Mouse (Mus musculus): ENCODE results near the gene Lclat1. TPM values are rescaled to one million over a fixed set of nuclear protein-coding genes. Genes with fewer than 3 reads are reported as not detected.

Gene Lclat1
- 1.4 and 4.2 TPM in 2 replicates for total RNA-seq (2015; ENCODE audit: low replicate concordance)
- 2.3 and 4.2 TPM in 2 replicates for total RNA-seq (2017; ENCODE audit: low replicate concordance)

DNA sequence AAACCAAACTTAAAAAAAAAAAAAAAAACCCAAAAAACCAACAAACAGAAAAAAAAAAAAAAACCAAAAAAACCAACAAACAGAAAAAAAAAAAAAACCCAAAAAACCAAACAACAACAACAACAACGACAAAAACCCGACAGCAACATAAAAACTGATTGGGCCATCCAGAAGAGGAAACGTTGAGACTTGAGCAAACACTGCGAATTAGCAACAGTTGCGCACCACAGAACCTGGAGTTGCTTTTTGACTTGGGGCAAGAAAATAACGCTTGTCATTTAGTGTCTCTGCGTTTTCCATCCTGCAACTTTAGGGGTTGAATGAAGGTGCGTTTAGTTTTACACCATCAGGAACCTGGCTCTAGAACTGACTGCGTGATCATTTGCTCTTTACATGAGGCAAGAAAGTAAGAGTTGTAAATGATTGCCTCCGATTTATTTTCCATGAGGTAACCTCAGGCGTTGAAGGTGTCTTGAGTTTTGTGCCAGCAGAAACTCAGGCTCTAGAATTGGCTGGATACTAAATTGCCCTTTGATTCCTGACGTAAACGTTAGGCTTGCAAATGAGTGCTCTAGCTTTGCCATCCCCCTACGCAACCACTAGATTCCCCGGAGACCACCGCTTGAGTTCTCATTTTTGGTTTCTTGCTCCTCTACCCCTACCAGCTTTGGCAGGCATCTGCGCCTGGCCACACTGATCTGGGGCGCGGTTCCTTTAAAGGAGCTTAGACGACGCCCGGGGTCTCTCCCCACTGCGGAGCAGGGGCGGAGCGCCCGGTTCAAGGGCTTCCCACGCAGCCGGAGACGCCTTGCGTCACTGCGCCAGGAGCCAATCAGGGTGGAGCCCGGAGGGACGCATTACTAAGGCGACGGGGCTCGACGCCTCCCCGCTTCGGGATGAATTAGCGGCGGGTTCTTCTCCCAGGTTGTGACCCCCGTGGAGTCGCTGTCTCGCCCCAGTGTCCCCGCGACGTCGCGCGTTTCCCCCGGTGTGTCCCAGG is at the start of gene Lclat1:
Gene Lclat1, plus strand, starts transcription at position 828 of the 1,000 bp plus-strand sequence.
- ATAC-seq (replicated peaks; ENCODE audit: low FRiP score, poor library complexity, severe bottlenecking): peak; percentile 89

DNA sequence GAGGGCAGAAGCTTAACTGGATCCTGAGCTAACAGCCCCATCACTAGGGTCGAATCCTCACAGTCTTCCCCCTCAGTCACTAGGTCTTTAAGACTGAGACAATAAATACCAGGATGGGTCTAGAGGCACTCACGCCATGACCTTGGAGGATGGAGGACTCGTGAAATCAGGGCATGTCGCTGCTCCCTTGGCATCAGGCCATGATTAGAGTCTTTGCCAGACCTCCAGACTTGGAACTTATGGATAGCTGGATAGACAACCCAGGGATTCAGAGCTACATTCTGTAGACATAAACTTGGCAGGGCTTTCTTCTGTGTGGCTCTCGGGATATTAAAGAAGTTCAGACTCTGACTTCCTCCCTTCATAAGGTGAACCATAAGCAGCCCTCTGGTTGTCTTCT is 49.5 kb upstream of the Lclat1 start:
- ATAC-seq (replicated peaks; ENCODE audit: low FRiP score, poor library complexity, severe bottlenecking): no peak

DNA sequence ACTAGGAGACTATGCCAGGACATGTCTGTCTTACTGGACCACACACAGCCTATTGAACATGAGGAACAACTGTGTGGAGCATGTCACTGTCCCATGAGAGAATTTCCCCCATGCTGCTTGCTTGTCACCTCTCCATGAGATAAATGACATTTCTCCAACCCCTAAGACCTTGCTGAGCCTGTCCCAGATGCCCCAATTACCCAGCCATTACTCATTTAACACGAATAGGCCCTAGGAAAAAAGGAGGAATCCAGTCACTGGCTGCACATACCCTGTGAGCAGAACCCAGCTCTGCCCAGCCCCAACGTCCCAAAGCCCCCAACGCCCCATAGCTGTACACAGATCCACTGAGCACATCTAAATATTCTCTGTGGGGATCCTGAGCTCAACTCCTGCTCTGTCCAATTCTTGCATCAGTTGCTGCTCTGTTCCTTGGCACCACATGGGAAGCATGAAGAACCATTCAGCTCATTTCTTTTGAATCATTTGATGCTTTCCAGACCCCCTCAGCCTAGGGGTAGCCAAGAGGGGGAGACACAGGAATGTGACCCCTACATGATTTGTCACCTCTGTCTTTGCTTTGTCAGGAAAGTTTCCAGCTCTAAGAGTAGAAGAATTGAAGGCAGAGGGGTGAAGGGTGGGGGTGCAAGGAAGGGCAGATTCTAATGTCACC is 47.4 kb upstream of the Lclat1 start:
- no peak for ATAC-seq (replicated peaks; ENCODE audit: low FRiP score, poor library complexity, severe bottlenecking)

DNA sequence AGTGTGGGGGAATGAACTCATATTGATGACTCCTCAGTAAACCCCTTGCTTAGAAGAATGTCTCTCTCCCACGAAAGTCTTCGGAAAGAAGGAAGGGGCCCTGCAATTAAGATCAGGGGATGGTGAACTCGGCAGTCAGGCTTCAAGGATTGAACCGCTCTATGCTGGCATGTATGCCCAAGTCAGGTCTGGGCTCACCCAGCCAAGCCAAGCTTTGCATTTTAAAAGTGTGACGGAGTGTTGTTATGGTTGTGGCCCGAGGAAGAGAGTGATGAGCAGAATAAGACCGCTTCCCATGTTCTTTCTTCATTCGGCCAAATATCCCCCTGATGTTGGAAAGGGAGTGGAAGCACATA is 46.9 kb upstream of the Lclat1 start:
- ATAC-seq (replicated peaks; ENCODE audit: low FRiP score, poor library complexity, severe bottlenecking): no peak

DNA sequence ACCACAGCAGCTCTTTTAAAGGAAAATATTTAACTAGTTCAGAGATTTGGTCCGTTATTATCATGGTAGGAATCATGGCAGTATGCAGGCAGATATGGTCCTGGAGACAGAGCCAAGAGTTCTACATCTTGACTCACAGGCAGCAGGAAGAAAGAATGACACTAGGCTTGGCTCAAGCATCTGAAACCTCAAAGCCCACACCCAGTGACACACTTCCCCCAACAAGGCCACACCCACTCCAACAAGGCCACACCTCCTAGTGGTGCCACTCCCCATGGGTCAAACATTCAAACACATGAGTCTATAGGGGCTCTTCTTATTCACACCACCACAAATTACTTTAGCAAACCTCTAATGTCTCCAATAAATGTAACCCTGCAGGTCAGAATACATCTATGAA is 45.1 kb upstream of the Lclat1 start:
- no peak for ATAC-seq (replicated peaks; ENCODE audit: low FRiP score, poor library complexity, severe bottlenecking)

DNA sequence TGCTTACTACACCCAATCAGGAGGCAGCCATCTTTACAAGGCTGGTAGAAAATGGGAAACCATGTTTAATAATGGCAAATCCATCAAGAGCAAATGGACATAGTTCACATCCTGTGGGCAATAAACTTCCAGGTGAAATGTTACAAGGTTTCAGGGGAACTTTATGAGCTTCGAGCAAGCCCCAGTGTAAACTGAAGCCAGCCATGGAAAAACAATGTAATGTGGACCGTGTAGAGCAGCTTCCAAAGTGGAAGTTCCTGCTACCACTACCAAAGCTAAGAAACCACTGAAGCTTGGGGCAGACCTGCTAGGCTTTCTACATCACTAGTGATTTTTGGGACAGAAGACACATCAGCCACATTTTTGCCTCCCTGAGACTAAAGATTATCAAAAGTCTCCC is 44.5 kb upstream of the Lclat1 start:
- no peak for ATAC-seq (replicated peaks; ENCODE audit: low FRiP score, poor library complexity, severe bottlenecking)

DNA sequence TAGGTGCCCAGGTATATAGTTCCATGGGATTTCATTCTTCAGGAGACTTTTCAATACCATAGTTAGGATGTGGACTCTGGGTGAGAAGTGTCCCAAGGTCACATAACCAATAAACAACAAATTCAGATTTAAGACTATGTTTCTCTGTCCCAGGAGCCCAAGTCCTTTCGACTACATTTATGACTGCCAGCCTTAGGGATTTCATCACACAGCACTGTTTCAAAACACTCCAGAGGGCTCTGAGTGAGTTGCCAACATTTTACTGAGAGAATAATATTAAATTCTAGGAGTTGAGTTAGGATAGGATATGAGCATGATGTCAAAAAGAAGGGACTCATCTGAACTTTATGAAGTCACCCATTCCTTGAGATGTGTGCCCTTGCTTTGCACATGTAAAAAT is 44.0 kb upstream of the Lclat1 start:
- ATAC-seq (replicated peaks; ENCODE audit: low FRiP score, poor library complexity, severe bottlenecking): no peak

DNA sequence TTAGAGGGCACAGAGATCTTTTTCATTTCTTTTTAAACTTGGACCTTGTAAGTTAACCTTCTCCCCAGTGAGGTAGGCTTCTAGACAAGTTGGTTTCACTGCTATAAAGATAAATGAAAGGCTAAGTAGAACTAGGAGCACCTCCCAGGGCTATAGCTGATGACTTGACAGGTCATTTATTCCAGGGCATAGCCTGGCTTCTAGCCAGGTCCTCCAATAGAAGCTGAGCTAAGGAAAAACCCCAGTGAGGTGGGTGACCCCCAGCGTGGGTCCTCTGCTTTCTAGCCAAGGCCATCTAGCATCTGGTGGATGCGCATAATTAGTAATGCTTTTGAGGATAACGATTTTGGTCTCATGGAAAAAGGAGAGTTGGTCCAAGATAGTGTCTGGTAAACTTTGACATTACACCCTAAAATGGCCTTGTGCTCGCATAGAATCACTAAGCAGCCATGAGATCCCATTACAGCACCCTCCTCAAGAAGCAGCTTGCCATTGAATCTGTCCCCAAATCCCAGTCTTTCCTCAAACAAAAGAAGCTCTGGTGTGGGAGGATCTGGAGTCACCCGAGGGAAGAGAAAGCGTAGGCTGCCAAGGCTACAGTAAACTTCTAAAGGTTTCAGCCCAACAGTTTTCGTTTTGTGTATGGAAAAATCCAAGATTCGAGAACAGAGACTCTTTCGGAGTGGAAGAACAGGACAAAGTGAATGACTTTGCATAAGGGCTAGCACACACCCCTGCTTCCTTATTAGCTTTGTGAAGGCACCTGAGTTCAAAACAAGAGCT is 41.2 kb upstream of the Lclat1 start:
- ATAC-seq (replicated peaks; ENCODE audit: low FRiP score, poor library complexity, severe bottlenecking): no peak

DNA sequence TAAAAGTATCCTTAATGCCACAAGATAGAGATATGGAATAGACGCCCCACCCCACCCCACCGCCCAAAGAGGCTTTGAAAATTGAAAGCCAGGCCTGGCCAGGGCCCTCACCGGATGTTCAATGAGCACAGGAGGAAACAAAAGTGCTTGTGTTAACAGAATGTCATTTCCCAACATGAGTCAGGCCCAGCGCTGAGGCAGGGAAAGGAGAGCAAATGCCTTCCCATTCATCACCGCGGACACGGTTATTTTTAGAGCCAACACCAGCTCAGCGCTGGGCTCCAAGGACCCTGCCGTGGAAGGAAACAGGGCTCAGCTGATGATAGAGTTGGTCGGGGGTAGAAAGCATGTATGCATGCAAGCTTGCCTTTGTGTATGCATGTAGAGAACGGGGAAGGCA is 40.4 kb upstream of the Lclat1 start:
- no peak for ATAC-seq (replicated peaks; ENCODE audit: low FRiP score, poor library complexity, severe bottlenecking)

DNA sequence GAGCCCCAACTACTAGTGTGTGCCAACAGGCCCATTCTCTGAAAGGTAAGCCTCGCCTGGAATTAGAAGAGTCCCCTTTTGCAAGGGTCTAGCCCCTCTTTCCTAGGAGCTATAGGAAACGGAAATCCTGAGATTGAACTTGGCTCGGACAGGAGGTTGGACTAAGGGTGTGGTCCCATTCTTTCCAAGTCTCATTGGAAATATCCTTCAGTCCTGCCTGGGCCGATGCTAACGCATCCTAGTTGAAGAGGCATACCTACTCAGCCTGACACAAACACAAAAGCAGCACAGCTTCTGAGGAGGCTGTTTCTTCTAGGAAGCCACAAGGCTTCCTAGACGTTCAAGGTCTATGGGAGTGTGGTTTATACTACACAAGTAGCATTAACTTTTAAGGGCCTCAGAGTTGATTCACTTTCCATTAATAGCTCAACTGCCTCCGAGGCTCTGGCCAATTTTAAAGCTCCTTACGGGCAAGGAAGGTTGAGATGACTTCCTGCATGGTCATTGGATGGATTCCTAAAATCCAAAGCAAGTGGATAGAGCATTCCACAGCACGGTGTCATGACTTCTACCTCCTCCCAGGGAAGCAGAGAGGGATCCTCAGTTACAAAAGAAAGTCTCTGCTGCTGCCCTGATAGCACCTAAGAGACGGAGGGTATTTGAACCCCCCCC is 39.3 kb upstream of the Lclat1 start:
- ATAC-seq (replicated peaks; ENCODE audit: low FRiP score, poor library complexity, severe bottlenecking): no peak

DNA sequence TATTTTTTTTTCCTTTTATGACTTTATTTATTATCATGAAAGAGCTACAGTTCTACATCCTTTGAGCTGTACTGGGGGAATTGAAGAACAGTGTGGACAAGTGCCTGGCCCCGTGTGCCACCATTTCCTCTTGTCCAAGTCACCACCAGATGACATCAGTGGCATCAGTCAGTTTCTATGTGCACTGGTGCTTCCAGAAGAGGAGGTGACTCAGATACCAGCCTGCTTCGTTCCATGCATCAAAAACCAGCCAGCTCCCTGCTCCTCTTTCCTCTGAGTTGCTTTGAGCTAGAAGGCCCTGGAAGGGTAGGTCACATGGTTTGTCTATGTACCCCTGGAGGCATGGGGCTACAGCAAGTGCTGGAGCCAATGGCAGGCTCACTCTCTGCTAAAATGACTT is 37.3 kb upstream of the Lclat1 start:
- ATAC-seq (replicated peaks; ENCODE audit: low FRiP score, poor library complexity, severe bottlenecking): no peak

DNA sequence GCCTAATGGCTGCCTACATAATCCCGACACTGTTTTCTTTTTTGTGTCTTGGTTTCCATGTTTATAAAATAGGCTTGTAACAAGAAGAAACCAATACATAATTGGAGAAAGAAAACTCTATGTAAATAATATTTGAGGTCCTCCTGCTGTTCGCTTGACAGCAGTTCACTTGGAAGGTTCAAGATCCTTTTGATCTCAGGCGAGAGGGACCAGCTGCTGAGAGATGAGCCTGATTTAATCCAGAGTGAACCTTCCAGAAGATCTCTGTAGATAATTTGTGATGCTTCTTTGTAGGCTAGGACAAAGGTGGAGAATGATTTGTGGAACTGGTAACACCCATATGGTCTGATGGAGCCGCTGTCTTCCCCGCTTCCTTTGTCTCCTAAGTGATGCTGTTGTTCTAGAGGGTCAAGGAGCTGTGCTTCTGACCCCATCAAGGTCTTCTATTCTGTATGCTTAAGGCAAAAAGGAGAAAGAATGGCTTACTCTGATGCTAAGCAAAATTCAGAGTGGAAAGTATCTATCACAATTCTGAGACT is 36.0 kb upstream of the Lclat1 start:
- ATAC-seq (replicated peaks; ENCODE audit: low FRiP score, poor library complexity, severe bottlenecking): no peak

DNA sequence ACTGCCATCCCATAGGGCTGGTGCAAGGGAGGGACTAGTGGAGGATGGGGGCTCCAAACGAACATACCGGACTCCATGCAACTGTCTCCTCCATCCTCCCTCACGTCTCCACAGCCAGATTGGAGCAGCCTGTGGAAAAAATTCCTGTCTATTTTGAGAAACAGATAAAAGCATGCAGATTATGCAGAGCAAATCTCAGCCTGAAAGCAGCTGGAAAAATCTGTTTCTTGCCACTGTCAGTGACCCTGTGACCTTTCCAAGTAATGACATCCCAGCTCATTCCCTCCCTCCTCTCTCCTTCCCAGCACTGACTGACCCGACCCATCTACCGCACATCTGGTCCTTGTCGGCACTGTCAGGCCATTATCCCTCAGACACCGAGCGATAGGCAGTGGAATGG is 35.5 kb upstream of the Lclat1 start:
- ATAC-seq (replicated peaks; ENCODE audit: low FRiP score, poor library complexity, severe bottlenecking): no peak

DNA sequence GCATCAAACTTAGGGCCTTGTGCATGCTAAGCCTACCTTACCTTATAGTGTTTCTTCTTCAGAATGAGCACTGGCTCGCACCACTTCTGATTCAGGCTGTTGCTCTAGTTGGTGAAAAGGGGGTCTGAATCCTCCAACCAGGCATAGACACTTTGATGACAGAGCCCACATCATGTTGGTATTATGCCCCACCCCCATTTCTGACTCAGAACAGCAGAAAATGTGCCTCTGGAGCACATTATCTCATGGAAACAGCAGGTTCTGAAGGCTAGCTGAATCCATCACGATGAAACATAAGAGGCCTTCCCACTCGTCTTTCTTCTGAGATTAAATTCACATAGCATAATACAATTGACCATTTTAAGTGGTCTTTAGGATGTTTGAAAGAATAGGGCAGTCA is 33.2 kb upstream of the Lclat1 start:
- no peak for ATAC-seq (replicated peaks; ENCODE audit: low FRiP score, poor library complexity, severe bottlenecking)

DNA sequence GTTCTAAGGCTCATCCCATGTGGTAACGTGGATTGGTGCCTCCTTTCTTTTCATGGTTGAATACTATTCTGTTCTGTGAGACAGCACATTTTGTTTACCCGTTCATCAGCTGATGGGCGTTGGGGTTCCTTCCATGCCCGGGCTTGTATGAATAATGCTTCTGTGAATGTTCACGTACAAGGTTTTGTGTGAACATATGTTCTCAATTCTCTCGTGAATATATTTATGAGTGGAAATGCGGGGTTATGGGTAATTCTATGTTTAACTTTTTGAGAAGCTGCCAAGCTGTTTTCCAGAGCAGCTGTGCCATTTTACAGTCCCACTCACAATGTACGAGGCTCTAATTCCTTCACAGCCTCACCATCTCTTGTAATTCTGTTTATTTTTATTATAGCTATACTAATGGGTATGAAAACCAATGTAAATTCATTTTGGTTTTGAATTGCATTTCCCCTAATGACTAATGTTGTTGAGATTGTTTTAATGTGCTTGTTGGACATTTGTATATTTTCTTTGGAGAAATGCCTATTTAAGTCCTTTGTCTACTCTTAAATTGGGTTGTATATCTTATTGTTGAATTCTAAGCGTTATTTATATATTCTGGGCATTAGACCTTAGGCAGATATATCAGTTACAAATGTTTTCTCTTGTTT is 32.4 kb upstream of the Lclat1 start:
- ATAC-seq (replicated peaks; ENCODE audit: low FRiP score, poor library complexity, severe bottlenecking): no peak

DNA sequence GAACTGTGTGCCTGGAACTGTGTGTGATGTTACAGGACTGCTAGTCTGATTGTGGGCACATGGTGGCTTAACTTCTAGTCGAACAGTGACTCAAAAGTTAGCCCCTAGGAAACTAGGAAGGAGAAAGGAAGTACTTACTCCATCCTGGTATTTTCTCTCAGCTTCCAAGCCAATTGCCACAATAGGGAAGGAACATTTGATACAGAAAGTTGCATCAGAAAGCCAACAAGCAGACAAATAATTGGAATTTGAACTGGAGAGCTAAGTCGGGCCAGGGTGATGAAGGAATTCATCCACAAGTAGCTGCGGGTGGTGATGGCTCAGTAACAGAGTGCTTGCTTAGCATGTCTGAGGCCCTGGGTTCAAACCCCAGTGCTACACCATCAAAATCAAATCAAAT is 30.1 kb upstream of the Lclat1 start:
- no peak for ATAC-seq (replicated peaks; ENCODE audit: low FRiP score, poor library complexity, severe bottlenecking)

DNA sequence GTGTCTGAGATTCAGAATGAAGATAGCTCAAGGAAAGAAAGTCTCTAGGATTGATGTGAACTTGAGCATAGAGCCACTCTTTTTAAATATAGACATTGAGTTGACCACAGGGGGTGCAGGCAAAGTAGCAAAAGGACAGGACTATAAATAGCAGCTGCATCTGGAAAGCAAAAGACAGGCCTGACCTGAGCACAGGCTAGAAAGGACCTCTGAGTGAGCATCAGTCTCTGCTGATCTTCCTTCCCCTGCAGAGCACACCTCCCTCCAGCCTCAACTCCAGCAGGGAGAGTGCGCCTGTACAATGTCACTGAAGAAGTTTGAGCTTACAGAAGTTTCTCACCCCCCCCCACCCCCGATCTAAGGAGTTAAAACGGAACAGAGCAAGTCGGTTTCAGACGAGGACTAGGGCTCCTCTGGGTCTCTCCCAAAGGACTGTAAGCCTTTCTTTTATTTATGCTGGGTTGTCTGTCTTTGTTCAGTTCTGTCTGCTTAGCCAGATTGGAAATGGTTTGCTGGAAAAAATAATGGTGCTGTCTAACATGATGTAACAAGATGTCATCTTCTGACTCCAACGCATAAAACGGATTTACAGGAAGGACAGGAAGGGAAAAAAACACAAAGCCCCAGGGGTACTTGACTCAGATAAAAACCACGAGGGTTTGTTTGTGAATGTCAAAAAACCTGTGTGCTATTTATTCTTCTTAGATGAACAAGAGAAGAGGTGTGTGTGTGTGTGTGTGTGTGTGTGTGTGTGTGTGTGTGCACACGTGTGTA is 26.2 kb upstream of the Lclat1 start:
- no peak for ATAC-seq (replicated peaks; ENCODE audit: low FRiP score, poor library complexity, severe bottlenecking)

DNA sequence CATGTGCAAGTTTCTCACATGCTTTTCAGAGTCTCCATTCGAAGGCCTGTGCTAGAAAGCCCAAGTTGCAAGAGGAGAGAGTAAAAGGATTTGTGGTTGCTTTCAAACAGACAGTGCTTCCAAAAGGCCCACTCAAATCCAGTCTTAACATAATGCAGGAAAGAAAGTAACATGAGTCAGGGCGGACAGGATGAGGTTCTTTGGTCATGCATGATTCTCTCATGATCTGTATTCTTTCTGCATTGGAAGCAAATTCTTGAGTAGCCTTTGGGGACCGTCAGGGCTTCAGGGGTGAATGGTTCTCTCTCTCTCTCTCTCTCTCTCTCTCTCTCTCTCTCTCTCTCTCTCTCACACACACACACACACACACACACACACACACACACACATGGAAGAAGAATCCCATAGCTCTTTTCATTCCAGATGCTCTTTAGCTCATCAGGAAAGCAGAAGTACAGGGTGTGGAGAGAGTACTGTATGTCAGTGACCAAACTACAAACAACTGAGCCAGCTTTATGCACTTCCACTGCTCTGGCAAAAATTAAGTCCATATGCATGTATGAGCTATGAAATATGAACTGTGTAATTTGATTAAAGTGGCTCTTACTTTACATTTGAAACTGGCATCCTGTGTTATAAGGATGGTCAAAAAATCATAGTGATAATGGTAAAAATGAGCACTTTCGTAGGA is 25.1 kb upstream of the Lclat1 start:
- no peak for ATAC-seq (replicated peaks; ENCODE audit: low FRiP score, poor library complexity, severe bottlenecking)

Data from erythroid progenitor cell, adult 5-6 weeks (primary cell).